Mouse (Mus musculus) hindbrain, embryonic 12.5 days (tissue): ENCODE data around the gene Tmem121b. TPM values are rescaled to one million over a fixed set of nuclear protein-coding genes. Genes with fewer than 3 reads are reported as not detected.

Experiments
- ATAC-seq: fragments of 200-750 bp; cut with Nextera tagmentation; 2 replicates; pipeline ENCODE4 v1.8.0; 2017; ENCODE audit warnings: moderate TSS enrichment; ENCODE audit not compliant: low FRiP score
- H3K27ac ChIP-seq: fragments of 300-500 bp; sonication (generic); 2 replicates; pipeline ENCODE4 v1.5.1; 2016; ENCODE audit warnings: mild to moderate bottlenecking
- H3K27me3 ChIP-seq: fragments of 300-500 bp; sonication (generic); 2 replicates; pipeline ENCODE4 v1.6.1; 2016; ENCODE audit warnings: mild to moderate bottlenecking
- H3K36me3 ChIP-seq: fragments of 300-500 bp; sonication (generic); 2 replicates; pipeline ENCODE4 v1.6.1; 2016; ENCODE audit warnings: mild to moderate bottlenecking
- H3K4me1 ChIP-seq: fragments of 300-500 bp; sonication (generic); 2 replicates; pipeline ENCODE4 v1.6.1; 2016
- H3K4me2 ChIP-seq: fragments of 300-500 bp; sonication (generic); replicated peaks from 2 replicates; pipeline ENCODE4 v1.6.1; 2016; ENCODE audit warnings: mild to moderate bottlenecking
- H3K4me3 ChIP-seq: fragments of 300-500 bp; sonication (generic); 2 replicates; pipeline ENCODE4 v1.5.1; 2016; ENCODE audit warnings: mild to moderate bottlenecking
- H3K9ac ChIP-seq: fragments of 300-500 bp; sonication (generic); 2 replicates; pipeline ENCODE4 v1.6.1; 2016; ENCODE audit warnings: mild to moderate bottlenecking, moderate library complexity
- H3K9me3 ChIP-seq: fragments of 300-500 bp; sonication (generic); replicated peaks from 2 replicates; pipeline ENCODE4 v1.6.1; 2016; ENCODE audit warnings: mild to moderate bottlenecking
- WGBS: fragments of 180-500 bp; shearing (Covaris S2); methylation state at CpG from one replicate; pipeline ENCODE4 v1.1.7; 2016; 5-methylcytosine and 5-hydroxymethylcytosine counted together
- polyA plus RNA-seq: library from polyadenylated mRNA; unstranded; fragments of >200 nt; fragmentation: Nextera tagmentation; extraction: Ambion mirVana; gene quantifications from 2 replicates; pipeline ENCODE4 v1.2.1, GENCODE M21; 2016

The Tmem121b gene
- polyA plus RNA-seq, 1 experiment from 2014 or later, result 3.2 TPM

GRCm38 (mm10) chr6:120472455-120473140 lies 21.0 kb downstream of the Tmem121b start:
- WGBS, result 9% methylated on average over 8 of the region's 8 CpGs
- H3K27me3 ChIP-seq, result no peaks in the 10 kb centered on the region
- ATAC-seq, result peak; percentile 77

DNA sequence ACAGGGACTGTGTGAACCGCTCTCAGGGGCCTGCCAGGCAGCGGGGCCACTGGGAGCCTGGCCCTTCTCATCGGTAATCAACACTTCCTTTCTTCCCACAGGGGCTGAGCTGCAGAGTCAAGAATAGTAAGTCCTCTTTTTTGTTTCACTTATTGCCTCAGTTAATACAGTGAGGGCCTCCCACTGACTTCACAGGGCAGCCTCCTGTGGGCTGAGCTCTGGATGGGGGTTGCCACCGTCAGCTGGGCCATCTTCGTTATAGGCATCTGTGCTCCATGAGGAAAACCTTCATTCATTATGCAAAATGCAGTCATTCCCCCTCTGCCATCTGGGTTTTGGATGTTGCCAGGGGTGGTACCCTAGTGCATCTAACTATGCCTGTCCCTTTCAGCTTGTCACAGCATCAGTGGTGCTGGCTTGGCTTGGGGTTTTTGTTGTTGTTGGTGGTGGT lies 21.6 kb downstream of the Tmem121b start:
- Histone ChIP-seq H3K36me3 (no peaks in the 10 kb centered on the region), H3K4me3 (no peak overlapping the region), H3K27ac (peak overlapping the region; percentile 90), H3K4me1 (peaks cover 44% of the 10 kb centered on the region), H3K9ac (peak overlapping the region; percentile 35; the same call in 1 of the 2 replicates), H3K27me3 (no peaks in the 10 kb centered on the region), H3K9me3 (no peaks in the 10 kb centered on the region), H3K4me2 (peak overlapping the region; percentile 27)
- WGBS, result 3% methylated on average over 5 of the region's 5 CpGs
- ATAC-seq, result peak; percentile 91

More at GRCm38 (mm10) chr6:120472455-120473140, 21.0 kb downstream of the Tmem121b start:
- no peaks in the 10 kb centered on the region for H3K36me3 ChIP-seq
- peak overlapping the region; percentile 35; the same call in 1 of the 2 replicates for H3K9ac ChIP-seq
- no peaks in the 10 kb centered on the region for H3K9me3 ChIP-seq
- peak overlapping the region; percentile 90 for H3K27ac ChIP-seq
- peak overlapping the region; percentile 27 for H3K4me2 ChIP-seq
- peaks cover 44% of the 10 kb centered on the region for H3K4me1 ChIP-seq
- H3K4me3 ChIP-seq, result no peak overlapping the region

- Histone ChIP-seq H3K4me2 (no peak overlapping the region), H3K4me1 (peaks cover 44% of the 10 kb centered on the region), H3K36me3 (no peaks in the 10 kb centered on the region), H3K9me3 (no peaks in the 10 kb centered on the region), H3K27ac (0 out of 2 replicates have a peak overlapping the region, but pooled peaks have one; percentile 90), H3K4me3 (no peak overlapping the region), H3K9ac (no peak overlapping the region), H3K27me3 (peaks cover under 1% of the 10 kb centered on the region; the same call in 1 of the 2 replicates)
- no peak for ATAC-seq
- WGBS, result 88% methylated on average over 1 of the region's 1 CpGs
Observed at GRCm38 (mm10) chr6:120470666-120471065, 22.9 kb downstream of the Tmem121b start.

- Histone ChIP-seq H3K36me3 (no peaks in the 10 kb centered on the region), H3K9ac (no peak overlapping the region), H3K4me3 (no peak overlapping the region), H3K27ac (no peak overlapping the region), H3K9me3 (no peaks in the 10 kb centered on the region), H3K27me3 (peaks cover 9% of the 10 kb centered on the region), H3K4me1 (peaks cover 44% of the 10 kb centered on the region), H3K4me2 (no peak overlapping the region)
- no peak for ATAC-seq
Observed at GRCm38 (mm10) chr6:120469770-120470169, 23.8 kb downstream of the Tmem121b start.

DNA sequence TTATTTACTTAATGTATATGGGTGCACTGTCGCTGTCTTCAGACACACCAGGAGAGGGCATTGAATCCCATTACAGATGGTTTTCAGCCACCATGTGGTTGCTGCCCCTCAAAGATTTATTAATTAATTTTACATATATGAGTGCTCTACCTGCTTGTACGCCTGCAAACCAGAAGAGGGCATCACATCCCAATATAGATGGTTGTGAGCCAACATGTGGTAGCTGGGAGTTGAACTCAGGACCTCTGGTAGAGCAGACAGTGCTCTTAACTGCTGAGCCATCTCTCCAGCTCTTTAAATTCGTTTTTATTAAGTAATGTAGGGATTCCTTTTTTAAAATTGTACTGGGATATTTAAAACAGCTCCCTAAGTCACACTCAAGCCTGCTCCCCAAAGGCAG lies 24.3 kb downstream of the Tmem121b start:
- Histone ChIP-seq H3K9ac (no peak overlapping the region), H3K4me3 (no peak overlapping the region), H3K9me3 (no peaks in the 10 kb centered on the region), H3K27me3 (peaks cover 14% of the 10 kb centered on the region), H3K36me3 (no peaks in the 10 kb centered on the region), H3K4me1 (peaks cover 45% of the 10 kb centered on the region), H3K4me2 (no peak overlapping the region), H3K27ac (no peak overlapping the region)
- no peak for ATAC-seq
- WGBS, result 76% methylated on average over 3 of the region's 3 CpGs

DNA sequence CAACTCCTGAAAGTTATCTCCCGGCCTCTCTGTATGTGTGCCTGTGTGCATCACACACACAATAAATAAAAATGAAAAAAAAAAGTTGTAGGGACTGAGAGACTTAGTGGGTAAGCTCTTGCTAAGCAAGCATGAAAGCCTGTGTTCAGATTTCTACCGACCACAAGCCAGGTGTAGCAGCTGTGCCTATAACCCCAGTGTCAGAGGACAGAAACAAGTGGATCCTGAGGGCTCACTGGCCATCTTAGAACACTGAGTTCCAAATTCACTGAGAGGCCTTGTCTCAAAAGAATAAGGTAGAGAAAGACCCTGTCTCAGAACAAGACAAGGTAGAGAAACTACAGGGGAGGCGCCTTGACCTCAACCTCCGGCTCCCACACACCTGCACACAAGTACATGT lies 25.3 kb downstream of the Tmem121b start:
- Histone ChIP-seq H3K4me3 (no peak overlapping the region), H3K9ac (no peak overlapping the region), H3K4me1 (peaks cover 45% of the 10 kb centered on the region), H3K27me3 (peaks cover 24% of the 10 kb centered on the region), H3K36me3 (no peaks in the 10 kb centered on the region), H3K9me3 (no peaks in the 10 kb centered on the region), H3K4me2 (no peak overlapping the region), H3K27ac (no peak overlapping the region)
- 88% methylated on average over 4 of the region's 4 CpGs for WGBS
- no peak for ATAC-seq

DNA sequence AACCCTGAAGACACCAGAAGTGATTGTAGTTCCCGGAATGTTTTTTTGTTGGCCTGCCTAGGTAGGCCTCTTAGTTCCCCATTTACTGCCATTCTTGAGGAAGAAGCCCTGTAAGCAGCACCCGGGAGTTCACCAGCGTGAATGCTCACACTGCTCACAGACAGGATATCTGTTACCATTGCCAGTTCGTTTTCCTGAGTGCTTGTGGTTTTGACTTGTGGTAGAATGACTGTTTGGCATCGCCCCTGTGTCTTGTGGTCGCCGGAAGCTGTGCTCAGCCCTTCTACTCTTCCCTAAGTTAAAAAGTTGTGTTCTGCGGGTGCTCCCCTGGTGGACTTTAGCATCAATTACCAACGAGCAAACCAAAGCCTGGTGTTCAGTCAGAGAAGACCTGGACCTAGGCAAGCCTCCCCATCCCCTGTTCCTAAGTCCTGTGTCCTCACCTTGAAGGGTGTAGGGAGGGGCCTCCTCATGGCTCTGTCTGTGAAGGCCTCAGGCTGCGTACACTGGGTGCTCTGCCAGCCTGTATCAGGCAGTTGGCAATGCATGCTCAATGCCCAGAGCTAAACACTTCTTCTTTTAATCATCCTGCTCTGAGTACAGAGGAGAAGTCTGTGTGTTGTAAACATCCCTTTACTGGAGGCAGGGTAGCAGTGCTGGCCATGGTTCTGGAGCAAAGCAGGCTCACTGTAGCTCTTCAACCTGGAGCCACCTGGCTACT lies 26.8 kb downstream of the Tmem121b start:
- WGBS, result 85% methylated on average over 10 of the region's 10 CpGs
- peaks cover 38% of the 10 kb centered on the region for H3K27me3 ChIP-seq
- ATAC-seq, result no peak

DNA sequence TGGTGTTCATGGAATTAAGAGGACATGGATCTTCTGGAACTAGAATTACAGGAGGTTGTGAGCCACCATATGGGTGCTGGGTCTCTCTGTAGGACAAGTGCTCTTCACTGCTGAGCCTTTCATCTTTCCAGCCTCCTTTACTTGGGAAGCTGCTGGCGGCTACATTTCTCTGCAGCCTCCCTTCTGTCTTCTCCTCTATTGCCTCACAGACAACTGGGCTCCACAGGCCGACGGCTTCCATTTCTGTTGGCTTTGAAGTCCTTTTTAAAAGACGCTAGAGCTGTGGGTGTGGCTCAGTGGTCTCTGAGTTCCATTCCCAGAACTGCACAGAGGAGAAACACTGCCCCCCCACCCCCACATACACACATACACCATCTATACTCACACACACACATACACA lies 28.2 kb downstream of the Tmem121b start:
- Histone ChIP-seq H3K9me3 (no peaks in the 10 kb centered on the region), H3K27me3 (peaks cover 46% of the 10 kb centered on the region), H3K36me3 (no peaks in the 10 kb centered on the region), H3K4me1 (peaks cover 21% of the 10 kb centered on the region), H3K27ac (no peak overlapping the region), H3K9ac (no peak overlapping the region), H3K4me3 (no peak overlapping the region), H3K4me2 (no peak overlapping the region)
- WGBS, result 38% methylated on average over 4 of the region's 4 CpGs
- no peak for ATAC-seq

More for the DNA sequence above, 26.8 kb downstream of the Tmem121b start:
- Histone ChIP-seq H3K4me1 (peaks cover 30% of the 10 kb centered on the region), H3K36me3 (no peaks in the 10 kb centered on the region), H3K27ac (no peak overlapping the region), H3K9ac (no peak overlapping the region), H3K4me2 (no peak overlapping the region), H3K9me3 (no peaks in the 10 kb centered on the region), H3K4me3 (no peak overlapping the region)

DNA sequence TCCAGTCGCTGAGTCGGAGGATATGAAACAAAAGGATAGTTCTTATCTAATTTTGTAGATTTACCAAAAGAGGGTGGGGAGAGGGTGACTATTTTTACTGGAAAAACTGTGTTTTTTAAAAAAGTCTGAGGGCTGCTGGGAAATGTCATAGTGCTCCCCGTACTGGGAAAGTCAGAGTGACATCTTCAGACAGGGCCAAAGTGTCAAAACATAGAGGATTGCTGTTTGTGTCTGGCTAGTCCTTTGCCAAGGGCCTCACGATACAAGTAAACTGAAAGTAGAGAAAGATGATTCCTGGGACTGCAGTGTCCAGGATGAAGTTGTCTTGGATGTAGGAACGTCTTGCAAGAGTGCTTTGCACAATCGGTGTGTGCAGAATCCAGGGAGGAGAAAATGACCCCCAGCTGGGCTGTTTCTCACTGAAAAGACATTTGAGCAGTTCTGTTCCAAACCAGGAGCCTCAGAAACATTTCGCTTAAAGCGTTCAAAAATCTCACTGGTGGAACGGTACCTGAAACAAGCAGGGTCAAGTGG lies 29.1 kb downstream of the Tmem121b start:
- no peak for ATAC-seq
- peaks cover 13% of the 10 kb centered on the region for H3K4me1 ChIP-seq
- no peaks in the 10 kb centered on the region for H3K9me3 ChIP-seq
- peak overlapping the region; percentile 57; the same call in 1 of the 2 replicates for H3K4me3 ChIP-seq
- H3K36me3 ChIP-seq, result no peaks in the 10 kb centered on the region
- 55% methylated on average over 9 of the region's 9 CpGs for WGBS
- H3K4me2 ChIP-seq, result peak overlapping the region; percentile 72
- H3K27me3 ChIP-seq, result peaks cover 46% of the 10 kb centered on the region
- no peak overlapping the region for H3K27ac ChIP-seq
- H3K9ac ChIP-seq, result peak overlapping the region; percentile 65; the same call in 1 of the 2 replicates

DNA sequence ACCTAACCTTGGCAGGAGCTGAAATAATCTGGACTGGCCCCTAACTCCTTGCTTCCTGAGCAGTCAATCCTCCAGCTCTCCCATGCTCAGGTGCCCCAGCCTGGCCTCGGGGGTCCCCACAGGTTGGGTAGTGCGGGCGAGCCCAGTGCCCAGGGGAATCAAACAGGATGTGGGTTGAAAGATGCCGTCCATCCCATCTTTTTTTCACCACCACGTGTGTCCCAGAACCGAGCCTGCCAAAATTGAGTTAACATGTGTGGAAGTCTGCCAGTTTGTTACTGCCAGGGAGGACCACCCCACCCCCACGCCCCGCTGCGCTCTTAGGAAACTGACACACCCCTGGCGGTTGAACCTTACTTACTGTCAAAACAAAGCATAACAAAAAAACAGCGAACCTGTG lies 29.7 kb downstream of the Tmem121b start:
- peak overlapping the region; percentile 57 for H3K4me3 ChIP-seq
- peaks cover 12% of the 10 kb centered on the region for H3K4me1 ChIP-seq
- H3K27ac ChIP-seq, result no peak overlapping the region
- peak overlapping the region; percentile 72 for H3K4me2 ChIP-seq
- no peaks in the 10 kb centered on the region for H3K9me3 ChIP-seq
- peak; percentile 33; the same call in 1 of the 2 replicates for ATAC-seq
- 4% methylated on average over 11 of the region's 11 CpGs for WGBS
- no peaks in the 10 kb centered on the region for H3K36me3 ChIP-seq
- peaks cover 46% of the 10 kb centered on the region for H3K27me3 ChIP-seq
- H3K9ac ChIP-seq, result peak overlapping the region; percentile 65; the same call in 1 of the 2 replicates

- under 1% methylated on average over 82 of the region's 90 CpGs for WGBS
- H3K36me3 ChIP-seq, result no peaks in the 10 kb centered on the region
- H3K4me3 ChIP-seq, result peak within 1 kb of the TSS; percentile 57
- H3K4me2 ChIP-seq, result peak within 1 kb of the TSS; percentile 72
- peak within 1 kb of the TSS; percentile 65 for H3K9ac ChIP-seq
- H3K27me3 ChIP-seq, result peaks cover 46% of the 10 kb centered on the region
- peak; percentile 77 for ATAC-seq
- no peaks in the 10 kb centered on the region for H3K9me3 ChIP-seq
- 0 out of 2 replicates have a peak within 1 kb of the TSS, but pooled peaks have one; percentile 8 for H3K27ac ChIP-seq
- H3K4me1 ChIP-seq, result peaks cover 12% of the 10 kb centered on the region
Observed at GRCm38 (mm10) chr6:120463086-120463871, 30.3 kb downstream of the Tmem121b start, which contains the start of gene Il17ra. Gene Il17ra (plus strand): TSS chr6:120463247.
